Mouse (Mus musculus) E14TG2a.4 (cell line): Measurements from ENCODE around the gene Plekhn1.

Source experiments
- H3K27me3 ChIP-seq: 2 replicates; pipeline ENCODE4 v1.6.1; 2014; ENCODE audit warnings: low read length, control low read depth; ENCODE audit not compliant: insufficient read depth
- H3K36me3 ChIP-seq: 2 replicates; pipeline ENCODE4 v1.6.1; 2014; ENCODE audit warnings: low read length, control low read depth; ENCODE audit not compliant: insufficient read depth
- H3K4me1 ChIP-seq: replicated peaks from 2 replicates; pipeline ENCODE4 v1.6.1; 2014; ENCODE audit warnings: low read depth, low read length, control low read depth
- H3K4me3 ChIP-seq: replicated peaks from 2 replicates; pipeline ENCODE4 v1.5.1; 2014; ENCODE audit warnings: mild to moderate bottlenecking, low read length
- H3K9me3 ChIP-seq: 2 replicates; pipeline ENCODE4 v1.6.1; 2014; ENCODE audit warnings: low read length, control low read depth
- CTCF ChIP-seq: conservative IDR thresholded peaks from 2 replicates; pipeline ENCODE4 v1.5.1; 2014; ENCODE audit warnings: low read length
- NANOG ChIP-seq: IDR thresholded peaks from 2 replicates; pipeline ENCODE4 v1.6.1; 2014; ENCODE audit warnings: borderline replicate concordance, low read length, mixed read lengths
- POU5F1 ChIP-seq: IDR thresholded peaks from 2 replicates; pipeline ENCODE4 v1.6.1; 2014; ENCODE audit warnings: low read length, borderline replicate concordance

Plekhn1 gene

GRCm38 (mm10) chr4:156193906-156194305 lies 40.8 kb downstream of the Plekhn1 start:
- Histone ChIP-seq H3K4me3 (peak overlapping the region; percentile 93), H3K36me3 (peaks cover 61% of the 10 kb centered on the region), H3K9me3 (no peaks in the 10 kb centered on the region), H3K27me3 (peaks cover 4% of the 10 kb centered on the region), H3K4me1 (peaks cover 85% of the 10 kb centered on the region)
- no peak for TF ChIP-seq NANOG
- TF ChIP-seq CTCF: no peak
- TF ChIP-seq POU5F1: no peak

GRCm38 (mm10) chr4:156193200-156193590 lies 41.5 kb downstream of the Plekhn1 start:
- Histone ChIP-seq H3K4me1 (peaks cover 85% of the 10 kb centered on the region), H3K36me3 (peaks cover 61% of the 10 kb centered on the region), H3K9me3 (no peaks in the 10 kb centered on the region), H3K4me3 (peak overlapping the region; percentile 93), H3K27me3 (no peaks in the 10 kb centered on the region)
- TF ChIP-seq POU5F1 (no peak), NANOG (no peak), CTCF (no peak)

GRCm38 (mm10) chr4:156192421-156193199 lies 42.0 kb downstream of the Plekhn1 start:
- TF ChIP-seq CTCF: no peak
- TF ChIP-seq NANOG: no peak
- no peak for TF ChIP-seq POU5F1
- peaks cover 91% of the 10 kb centered on the region for H3K4me1 ChIP-seq
- H3K27me3 ChIP-seq: no peaks in the 10 kb centered on the region
- peak overlapping the region; percentile 93 for H3K4me3 ChIP-seq
- H3K36me3 ChIP-seq: peaks cover 66% of the 10 kb centered on the region
- no peaks in the 10 kb centered on the region for H3K9me3 ChIP-seq

GRCm38 (mm10) chr4:156188811-156189323 lies 45.8 kb downstream of the Plekhn1 start:
- peaks cover 86% of the 10 kb centered on the region for H3K36me3 ChIP-seq
- TF ChIP-seq NANOG (peak; percentile 52; the same call in 1 of the 2 replicates), CTCF (no peak), POU5F1 (no peak)
- H3K4me3 ChIP-seq: peak overlapping the region; percentile 93
- H3K27me3 ChIP-seq: no peaks in the 10 kb centered on the region
- H3K9me3 ChIP-seq: peaks cover under 1% of the 10 kb centered on the region; the same call in 1 of the 2 replicates
- H3K4me1 ChIP-seq: peaks cover 99% of the 10 kb centered on the region

- H3K36me3 ChIP-seq: peaks cover 86% of the 10 kb centered on the region
- TF ChIP-seq CTCF: no peak
- no peak for TF ChIP-seq POU5F1
- no peak for TF ChIP-seq NANOG
- H3K27me3 ChIP-seq: no peaks in the 10 kb centered on the region
- H3K4me3 ChIP-seq: peak overlapping the region; percentile 93
- H3K9me3 ChIP-seq: peaks cover 6% of the 10 kb centered on the region
- H3K4me1 ChIP-seq: peaks cover 99% of the 10 kb centered on the region
These were observed 46.4 kb downstream of the Plekhn1 start for GRCm38 (mm10) chr4:156188162-156188810.

GRCm38 (mm10) chr4:156185950-156186850 lies 48.5 kb downstream of the Plekhn1 start:
- H3K4me3 ChIP-seq: peak overlapping the region; percentile 93
- H3K36me3 ChIP-seq: peaks cover 86% of the 10 kb centered on the region
- no peak for TF ChIP-seq NANOG
- no peak for TF ChIP-seq CTCF
- no peak for TF ChIP-seq POU5F1
- H3K4me1 ChIP-seq: peaks cover 82% of the 10 kb centered on the region
- no peaks in the 10 kb centered on the region for H3K27me3 ChIP-seq
- H3K9me3 ChIP-seq: peaks cover 24% of the 10 kb centered on the region

- Histone ChIP-seq H3K9me3 (peaks cover 31% of the 10 kb centered on the region), H3K4me1 (peaks cover 75% of the 10 kb centered on the region), H3K4me3 (peak overlapping the region; percentile 93), H3K27me3 (no peaks in the 10 kb centered on the region), H3K36me3 (peaks cover 86% of the 10 kb centered on the region)
- TF ChIP-seq CTCF: no peak
- no peak for TF ChIP-seq NANOG
- no peak for TF ChIP-seq POU5F1
These were observed 49.2 kb downstream of the Plekhn1 start for GRCm38 (mm10) chr4:156185456-156185949.
